Mouse (Mus musculus) erythroid progenitor cell, adult 5-6 weeks (primary cell): ENCODE data around the gene Rcan1. TPM values are rescaled to one million over a fixed set of nuclear protein-coding genes. Genes with fewer than 3 reads are reported as not detected.

Experiments used
- ATAC-seq: replicated peaks from 2 replicates; pipeline ENCODE4 v1.8.0; 2016; ENCODE audit warnings: moderate number of reproducible peaks, mild to moderate bottlenecking, moderate TSS enrichment, inconsistent platforms; ENCODE audit not compliant: poor library complexity, low FRiP score, severe bottlenecking
- total RNA-seq, 2 experiments: library from RNA; stranded (forward) in 1 of 2; stranded (reverse) in 1 of 2; fragments of 150-400 nt in 1 of 2; fragments of 186-747, 209-891 nt in 1 of 2; gene quantifications; 2 replicates each; pipeline versions ENCODE4 v1.2.3 to v1.2.4; 2015 to 2017; ENCODE audit warnings: low replicate concordance in 2 of 2

Rcan1 gene
- total RNA-seq, 2 experiments from 2014 or later: 3.4 to 3.9 TPM

DNA sequence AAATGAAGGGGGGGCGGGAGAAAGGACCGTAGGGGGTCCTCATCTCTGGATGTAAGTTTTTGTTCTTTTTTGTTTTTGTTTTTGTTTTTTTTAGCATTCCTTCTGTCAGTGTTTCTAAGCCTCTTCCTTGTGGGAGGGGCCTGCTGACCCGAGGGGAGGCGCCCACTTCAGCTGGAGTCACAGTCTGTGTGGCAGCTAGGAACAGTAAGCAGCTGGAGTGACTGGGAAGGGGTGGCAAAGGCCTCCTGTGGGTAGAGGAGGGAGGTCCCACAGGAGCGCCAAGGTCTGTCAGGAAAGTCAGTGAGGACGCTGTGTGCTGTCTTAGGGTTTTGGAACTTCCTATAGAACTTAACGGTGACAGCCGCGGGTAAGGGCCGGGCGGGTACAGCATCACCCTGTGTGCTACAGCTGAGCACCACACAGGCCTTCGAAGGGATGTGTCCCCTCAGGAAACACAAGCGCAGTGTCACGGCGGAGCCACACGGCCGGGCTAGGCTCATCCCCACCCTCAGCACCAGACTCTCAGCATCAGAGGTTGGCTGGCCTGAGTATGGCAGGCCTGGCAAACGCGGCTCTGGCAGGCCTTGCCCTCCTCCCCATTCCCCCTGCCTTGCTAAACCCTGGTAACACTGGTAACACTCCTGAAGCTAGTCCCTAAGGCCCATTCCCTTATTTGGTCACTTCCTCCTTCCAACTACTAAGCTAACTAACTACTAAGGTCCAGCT, 58.5 kb downstream of the Rcan1 start:
- no peak for ATAC-seq

DNA sequence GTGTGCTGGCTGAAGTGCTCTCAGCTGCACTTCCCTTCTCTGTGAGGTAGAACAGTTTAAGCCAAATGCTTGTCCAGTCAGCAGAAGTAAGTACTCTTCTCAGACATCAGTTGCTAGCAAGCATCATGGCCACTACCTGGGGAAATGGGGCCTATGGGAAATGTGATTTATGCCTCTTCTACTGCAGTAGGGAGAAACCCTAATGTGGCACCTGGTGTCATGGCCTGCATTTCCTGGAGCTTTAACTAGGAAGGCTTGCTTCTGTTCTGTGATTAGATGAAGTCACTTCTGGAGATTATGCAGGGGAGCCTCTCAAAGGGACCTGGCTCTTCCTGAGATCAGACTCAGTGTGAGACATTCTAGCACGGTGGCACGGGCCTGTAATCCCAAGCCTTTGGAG, 60.3 kb downstream of the Rcan1 start:
- no peak for ATAC-seq

DNA sequence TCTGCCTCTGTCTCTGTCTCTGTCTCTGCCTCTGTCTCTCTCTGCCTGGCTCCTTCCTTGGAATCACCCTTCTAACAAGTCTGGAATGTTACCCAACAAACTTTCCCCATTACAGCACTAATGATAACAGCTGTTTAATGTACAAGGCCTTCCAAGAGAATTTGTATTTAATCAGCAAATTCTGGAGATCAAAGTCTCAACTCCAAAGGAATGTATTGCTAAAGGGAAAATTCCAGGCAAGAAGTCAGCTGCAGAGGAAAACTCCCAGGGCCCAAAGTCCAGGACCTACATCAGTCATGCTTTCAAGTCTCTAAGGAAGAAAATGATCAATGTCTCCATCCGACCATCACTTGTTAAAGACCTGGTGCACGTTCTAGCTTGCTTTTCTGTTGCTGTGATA, 62.8 kb downstream of the Rcan1 start:
- no peak for ATAC-seq

DNA sequence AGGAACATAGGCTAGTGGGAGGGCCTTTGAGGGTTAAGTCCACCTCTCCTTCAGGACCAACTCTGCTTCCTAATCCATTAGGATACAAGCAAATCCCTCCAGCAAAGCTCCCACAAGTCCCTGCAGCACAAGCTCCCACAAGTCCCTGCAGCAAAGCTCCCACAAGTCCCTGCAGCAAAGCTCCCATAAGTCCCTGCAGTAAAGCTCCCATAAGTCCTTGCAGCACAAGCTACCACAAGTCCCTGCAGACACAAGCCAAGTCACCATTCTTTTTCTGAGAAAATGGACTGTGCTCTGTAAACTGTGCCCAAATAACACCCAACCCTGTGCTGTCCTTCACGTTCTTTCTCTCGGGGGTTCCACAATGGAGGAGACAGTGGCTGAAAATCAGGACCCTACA, 66.5 kb downstream of the Rcan1 start:
- no peak for ATAC-seq

DNA sequence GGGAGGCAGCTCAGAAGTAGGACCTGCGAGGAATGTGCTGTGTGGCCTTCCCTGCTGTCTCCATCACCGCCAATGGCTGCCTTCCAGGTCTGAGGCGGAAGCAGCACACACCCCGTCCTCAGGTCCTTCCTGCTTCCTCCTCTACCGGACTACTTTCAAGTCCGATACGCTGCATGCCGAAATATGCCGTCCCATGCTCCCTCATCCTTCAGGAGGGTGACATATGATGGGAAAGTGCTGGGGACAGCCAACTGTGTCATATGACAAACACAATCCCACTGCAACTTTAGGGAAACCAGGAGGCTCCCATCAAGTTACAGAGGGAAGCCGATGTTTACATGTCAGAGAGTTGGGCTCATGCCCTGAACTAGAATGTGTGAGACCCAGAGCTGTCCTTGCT, 67.6 kb downstream of the Rcan1 start:
- ATAC-seq: no peak

DNA sequence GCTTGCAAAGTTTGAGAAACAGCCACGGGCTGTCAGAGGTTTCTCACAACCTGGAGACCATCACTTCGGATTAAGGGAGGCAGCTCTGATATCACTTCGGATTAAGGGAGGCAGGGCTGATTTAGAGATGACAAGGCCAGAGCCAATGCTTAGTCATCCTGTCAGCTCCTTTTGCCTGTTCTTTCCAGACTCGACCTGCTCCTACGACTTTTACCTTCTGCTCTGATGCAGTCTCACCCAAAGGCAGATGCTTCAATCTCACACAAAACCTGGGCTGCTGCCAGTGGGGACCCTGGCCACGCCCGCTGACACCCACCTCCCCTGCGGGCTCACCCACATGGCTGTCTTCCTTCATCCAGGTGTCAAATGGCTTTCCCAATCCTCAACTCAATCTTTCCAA, 68.5 kb downstream of the Rcan1 start:
- no peak for ATAC-seq

DNA sequence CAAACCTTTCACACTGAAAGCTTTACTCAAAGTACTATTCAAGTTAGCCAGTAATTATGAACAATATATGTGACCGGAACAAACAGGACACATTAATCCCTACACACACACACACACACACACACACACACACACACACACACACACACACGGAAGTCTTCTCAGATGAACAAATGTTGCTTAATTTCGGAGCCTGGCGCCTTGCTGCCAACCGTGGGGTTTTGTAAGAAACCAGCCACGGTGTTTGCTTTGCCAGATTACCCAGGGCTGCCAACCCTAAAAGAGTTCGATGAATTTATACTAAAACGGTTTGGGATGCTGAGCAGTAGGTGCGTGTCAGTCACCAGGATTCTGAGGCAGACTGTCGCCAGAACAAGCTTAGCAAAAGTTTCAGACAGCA, 69.5 kb downstream of the Rcan1 start:
- ATAC-seq: no peak

DNA sequence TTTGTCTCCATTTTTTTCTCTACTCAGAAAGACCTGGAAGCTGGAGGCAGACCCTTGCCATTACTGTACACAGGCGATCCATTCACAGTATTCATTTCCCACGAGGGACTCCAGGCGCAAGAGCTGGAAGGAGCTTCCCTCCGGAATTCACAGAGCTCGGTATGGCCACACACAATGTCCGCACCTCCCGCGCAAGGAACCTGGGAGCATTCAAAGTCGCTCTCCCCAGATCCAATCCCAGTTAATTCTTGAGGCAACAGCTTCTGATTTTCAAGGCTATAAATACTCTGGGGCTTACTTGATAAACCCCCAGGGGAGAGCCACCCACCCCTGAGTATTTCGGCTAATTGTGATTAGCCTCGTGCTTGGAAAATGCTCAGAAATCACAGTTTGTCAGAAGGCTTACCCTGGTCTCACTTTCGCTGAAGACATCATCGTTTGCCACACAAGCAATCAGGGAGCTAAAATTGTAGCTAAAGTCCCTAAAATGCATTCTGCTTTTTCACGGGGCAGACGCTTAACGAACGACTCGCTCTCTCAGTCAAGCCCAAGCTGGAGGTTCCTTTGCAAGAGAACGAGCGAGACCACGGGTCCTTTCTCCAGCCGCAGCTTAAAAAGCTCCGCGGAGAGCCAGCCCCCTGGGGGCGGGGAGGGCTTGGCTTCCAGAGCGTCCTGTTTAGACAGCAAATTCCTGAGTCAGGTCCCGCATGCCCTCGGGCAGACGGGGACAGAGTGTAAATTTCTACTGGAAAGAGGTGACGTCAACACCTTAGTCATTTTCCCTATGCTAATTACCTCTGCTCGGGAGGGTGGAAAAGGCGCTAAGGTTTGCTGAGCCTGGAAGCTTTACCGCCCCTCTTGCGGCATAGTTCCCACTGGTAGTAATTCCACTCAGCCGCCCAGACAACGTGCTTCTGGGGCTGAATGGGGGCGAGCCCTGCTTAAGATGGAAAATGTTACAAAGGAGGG, 70.9 kb downstream of the Rcan1 start:
- no peak for ATAC-seq

DNA sequence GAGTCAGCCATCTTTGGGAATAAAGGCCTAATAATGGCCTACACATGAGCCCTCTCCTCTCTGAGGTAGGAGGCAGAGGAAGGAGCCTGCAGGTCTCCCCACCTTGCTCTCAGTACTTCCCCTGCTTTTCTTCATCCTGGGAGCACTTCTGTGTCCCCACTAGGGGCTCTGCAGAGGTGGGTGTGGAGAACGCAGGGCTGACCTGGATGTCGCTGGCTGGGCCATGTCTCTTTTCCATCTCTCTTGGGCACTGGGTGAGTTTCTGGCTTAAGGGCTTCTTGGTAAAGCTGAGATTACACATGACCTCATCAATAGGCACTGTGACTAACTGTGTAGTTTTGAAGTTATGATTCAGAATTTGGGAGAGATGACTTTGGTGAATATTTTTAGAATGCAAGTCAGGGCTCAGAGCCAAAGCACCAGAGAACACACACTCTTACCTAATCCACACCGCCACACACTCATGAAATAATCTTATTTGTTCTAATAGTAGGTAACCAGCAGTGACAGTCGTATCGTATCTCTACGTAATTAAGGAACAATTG, 72.0 kb downstream of the Rcan1 start:
- no peak for ATAC-seq

DNA sequence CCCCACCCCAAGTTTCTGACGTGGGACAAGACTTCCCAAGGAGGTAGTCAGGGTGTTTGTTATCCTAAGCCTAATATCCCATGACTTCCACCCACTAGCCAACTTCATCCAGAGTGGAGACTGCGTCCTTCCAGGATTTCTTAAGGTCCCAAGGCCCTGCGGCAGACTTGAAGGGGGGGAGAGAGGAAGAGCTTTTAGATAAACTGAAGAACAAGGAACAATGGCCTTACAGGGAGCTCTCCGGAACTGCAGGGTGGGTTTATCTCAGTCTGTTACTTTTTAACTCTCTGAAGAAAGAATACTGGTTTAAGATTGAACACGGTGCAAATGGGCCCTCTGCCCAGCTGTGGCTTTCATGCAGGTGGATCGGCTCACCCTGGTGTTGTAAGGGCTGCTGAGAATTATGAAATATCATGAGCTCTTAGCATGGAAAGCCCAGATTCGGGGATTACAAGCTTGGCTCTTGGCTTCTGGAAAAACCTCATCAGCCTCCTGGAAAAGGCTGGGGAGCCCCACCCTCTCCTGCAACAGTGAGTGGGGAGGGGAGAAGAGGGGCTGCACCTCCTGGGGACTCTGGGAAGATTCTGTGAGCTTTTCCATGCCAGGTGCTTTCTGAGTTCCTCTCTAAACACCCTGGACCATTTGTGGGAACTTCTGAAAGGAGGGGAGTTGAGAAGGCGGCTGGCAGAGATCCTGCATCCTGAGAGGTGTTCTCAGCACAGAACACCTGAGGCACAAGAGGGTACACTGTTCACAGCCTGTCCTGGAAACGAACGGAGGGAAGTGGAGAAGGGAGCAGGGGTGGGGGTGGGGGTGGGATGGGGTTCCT, 72.7 kb downstream of the Rcan1 start:
- no peak for ATAC-seq

DNA sequence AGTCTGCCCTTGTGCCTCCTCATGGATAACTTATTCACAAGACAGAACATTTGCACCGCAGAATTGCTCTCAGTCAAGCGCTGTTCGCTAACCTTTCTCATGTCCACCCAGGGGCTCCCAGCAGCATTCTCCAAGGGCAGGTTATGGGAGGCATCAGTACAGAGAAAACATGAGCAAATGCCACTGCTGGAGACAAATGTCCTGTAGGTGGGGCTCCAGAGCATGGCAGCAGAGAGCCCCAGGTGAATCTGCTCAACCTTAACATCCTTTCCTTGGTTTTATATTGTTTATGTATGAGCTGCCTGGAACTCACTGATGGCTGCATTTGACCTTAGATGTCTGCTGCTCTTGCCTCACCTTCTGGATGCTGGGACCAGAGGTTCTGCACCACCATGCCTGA, 76.9 kb downstream of the Rcan1 start:
- no peak for ATAC-seq

DNA sequence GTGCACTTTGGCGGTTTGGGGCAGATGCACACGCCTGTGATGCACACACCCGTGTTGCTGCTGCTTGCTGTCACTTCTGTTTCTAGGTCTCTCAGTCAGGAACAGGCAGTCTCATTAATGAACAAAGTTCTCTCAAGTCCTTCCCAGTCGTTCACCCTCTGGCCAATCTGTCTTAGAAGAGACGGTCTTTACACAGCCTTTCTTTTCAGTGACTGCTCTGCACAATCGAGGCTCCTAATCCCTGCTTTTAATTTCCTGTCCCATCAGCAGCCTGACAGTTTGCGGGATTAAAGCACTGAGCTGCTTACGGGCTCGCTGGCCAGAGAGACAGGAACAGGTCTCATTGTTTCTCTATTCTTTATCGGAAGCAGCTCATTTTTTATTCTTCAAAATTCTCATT, 83.0 kb downstream of the Rcan1 start:
- no peak for ATAC-seq

DNA sequence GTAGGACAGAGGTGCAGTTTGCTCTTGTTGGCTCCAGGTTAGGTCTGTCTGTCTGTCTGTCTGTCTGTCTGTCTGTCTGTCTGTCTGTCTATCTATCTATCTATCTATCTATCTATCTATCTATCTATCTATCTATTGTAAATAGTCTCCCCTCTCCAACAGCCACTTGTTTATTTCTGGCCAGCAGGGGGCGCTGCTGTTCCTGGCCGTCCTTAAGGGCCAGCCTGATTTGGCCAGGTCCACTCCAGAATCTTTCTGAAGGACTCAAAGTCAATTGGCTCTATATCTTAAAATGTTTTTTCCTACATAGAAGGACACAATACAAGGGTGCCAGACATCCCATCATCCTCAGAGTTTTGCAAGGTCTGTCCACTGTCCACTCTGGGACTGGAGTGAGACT, 85.6 kb downstream of the Rcan1 start:
- no peak for ATAC-seq

DNA sequence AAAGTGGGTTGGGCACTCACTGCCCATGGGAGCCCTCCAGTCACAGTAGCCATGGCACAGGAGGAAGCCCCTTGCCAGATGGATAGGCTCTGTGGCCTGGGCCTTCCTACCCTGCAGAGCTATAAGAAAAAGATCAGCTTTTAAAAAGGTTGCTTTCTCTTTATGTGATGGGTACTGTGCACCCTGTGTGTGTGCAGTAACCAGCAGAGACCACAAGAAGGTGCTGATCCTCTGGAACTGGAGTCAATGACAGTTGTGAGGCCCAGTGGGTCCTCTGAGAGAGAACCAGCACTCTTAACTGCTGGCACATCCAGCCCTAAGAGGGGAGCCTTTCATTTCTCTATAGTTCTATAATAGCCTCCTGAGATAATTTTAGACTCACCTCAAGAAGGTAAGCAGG, 87.3 kb downstream of the Rcan1 start:
- ATAC-seq: no peak

DNA sequence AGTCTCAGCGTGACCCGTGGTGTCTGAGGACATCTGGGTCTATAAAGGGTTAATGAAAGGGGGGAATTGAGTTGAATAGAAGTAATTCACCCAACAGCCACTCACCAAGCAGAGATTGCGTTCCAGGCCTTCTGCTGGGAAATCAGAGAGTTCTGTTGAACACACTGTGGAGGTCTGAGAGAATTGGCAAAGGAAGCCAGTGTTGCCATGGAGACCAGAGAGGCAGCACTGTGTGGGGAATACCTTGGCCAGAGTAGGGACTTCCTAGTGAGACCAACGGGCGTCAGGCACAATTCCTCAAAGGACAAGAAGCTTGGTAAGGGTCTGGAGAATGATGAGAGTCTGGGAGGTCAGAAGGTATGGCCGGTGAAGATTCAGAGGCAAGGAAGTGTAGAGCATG, 88.2 kb downstream of the Rcan1 start:
- ATAC-seq: no peak

DNA sequence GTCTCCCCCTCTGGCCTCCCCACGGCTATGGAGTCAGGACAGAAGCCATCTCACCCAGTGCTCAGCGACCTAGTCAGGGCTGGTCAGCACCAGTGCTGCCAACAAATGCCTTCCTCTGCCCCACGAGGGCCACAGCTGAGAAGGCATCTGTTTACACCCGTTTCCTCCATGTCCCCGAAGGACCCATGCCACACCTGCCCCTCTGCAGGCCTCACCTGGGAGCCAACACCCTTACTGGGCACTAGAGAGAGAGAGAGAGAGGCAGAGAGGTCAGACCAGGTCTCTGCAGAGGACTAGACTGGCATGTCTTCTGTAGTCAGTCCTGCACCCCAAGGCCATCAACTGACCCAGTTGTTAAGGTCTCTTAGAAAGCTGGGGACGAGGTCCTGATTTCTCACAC, 89.6 kb downstream of the Rcan1 start:
- ATAC-seq: no peak

DNA sequence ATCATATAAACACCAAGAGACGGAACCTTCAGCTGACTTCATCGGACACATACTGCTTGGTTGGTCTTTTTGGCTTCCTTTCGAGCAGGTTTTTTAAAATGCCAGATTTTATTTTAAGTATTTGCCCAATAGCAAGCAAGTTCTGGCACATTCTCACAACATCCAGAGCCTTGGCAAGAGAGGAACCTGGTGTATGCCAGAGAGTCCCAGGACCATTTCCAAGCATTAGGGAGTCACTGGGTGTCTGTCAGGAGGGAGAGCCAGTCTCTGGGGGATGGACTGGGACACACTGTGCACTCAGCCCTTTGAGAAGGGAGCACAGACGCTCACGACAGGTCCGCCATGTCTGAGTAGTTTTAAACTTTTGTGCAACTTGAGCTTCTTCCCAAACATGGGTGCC, 93.7 kb downstream of the Rcan1 start:
- no peak for ATAC-seq

DNA sequence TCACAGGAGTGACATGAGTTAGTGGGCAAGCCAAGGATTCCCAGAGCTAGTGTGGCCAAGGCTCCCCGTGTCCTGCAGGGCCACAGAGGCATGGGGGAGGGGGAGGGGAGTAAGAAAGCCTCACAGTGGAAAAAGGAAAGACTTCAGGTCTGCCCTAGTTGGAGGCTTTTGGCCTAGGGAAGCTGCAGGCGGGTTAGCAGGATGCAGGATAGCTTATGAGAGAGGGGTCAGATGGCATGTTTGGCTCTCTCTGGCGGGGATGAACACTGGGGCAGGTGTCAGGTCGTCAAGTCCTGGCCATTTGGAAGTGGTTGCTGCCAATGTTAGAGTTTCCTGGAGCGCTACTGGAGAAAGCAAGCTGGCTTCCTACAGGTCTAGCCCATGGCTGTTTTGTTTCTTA, 99.0 kb downstream of the Rcan1 start:
- no peak for ATAC-seq

DNA sequence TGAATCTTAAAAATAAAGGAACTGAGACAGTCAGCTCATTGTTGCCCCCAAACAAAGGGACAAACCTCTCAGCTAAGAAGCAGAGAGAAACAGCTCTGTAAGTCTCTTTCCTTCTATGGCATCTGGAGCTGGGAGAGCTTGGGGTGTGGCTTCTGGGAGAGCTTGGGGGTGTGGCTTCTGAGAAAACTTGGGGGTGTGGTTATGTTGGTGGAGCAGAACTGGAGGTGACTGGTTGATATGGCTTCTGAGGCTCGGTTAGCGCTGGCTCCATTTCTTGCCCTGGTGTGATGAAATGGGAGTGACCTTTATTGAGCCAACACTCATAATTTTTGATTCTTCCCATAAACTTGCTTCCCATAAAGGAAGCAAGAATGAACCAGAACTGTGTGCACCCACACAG, 101.4 kb downstream of the Rcan1 start:
- no peak for ATAC-seq

DNA sequence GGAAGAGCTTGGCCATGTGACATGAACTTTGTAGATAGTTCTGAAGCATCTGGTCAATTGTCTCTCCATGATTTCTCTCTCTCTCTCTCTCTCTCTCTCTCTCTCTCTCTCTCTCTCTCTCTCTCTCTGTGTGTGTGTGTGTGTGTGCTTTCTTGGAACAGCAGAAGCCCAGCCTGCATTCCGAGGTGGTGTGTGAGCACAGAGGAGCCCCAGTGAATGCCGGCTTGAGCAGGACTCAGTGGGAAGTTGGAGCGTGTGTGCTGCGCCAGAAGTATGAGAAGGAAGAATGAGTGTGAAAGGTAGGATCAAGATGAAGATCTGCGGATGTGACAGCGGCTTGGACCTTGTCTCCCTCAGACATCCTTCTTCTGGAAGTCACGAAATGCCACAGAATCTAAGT, 105.2 kb downstream of the Rcan1 start:
- ATAC-seq: no peak
